Mouse (Mus musculus) CH12.LX (cell line): ENCODE data around the gene Nfkbiz.

Source experiments
- CTCF ChIP-seq, 2 experiments: IDR thresholded peaks in 1 of 2; conservative IDR thresholded peaks in 1 of 2; 2 replicates each; pipeline ENCODE4 v1.5.1; 2011 to 2012; ENCODE audit warnings: low read depth in 2 of 2, low read length in 2 of 2, improper control_type of control experiment in 1 of 2, inconsistent platforms in 1 of 2, mild to moderate bottlenecking in 1 of 2, moderate library complexity in 1 of 2
- E2F4 ChIP-seq: IDR thresholded peaks from 2 replicates; pipeline ENCODE4 v1.6.1; 2011; ENCODE audit warnings: low read depth, low read length, improper control_type of control experiment; ENCODE audit not compliant: insufficient replicate concordance
- EP300 ChIP-seq: IDR thresholded peaks from 2 replicates; pipeline ENCODE4 v1.6.1; 2011; ENCODE audit warnings: low read length, improper control_type of control experiment
- MAFK ChIP-seq: IDR thresholded peaks from 2 replicates; pipeline ENCODE4 v1.6.1; 2011; ENCODE audit warnings: low read length, improper control_type of control experiment; ENCODE audit not compliant: insufficient replicate concordance
- MXI1 ChIP-seq: IDR thresholded peaks from 2 replicates; pipeline ENCODE4 v1.6.1; 2011; ENCODE audit warnings: mild to moderate bottlenecking, low read depth, low read length, improper control_type of control experiment
- MYC ChIP-seq: IDR thresholded peaks from 2 replicates; pipeline ENCODE4 v1.6.1; 2011; ENCODE audit warnings: low read depth, mild to moderate bottlenecking, improper control_type of control experiment, low read length
- NELFE ChIP-seq: IDR thresholded peaks from 2 replicates; pipeline ENCODE4 v1.6.1; 2011; ENCODE audit warnings: low read depth, low read length, improper control_type of control experiment
- POLR2A ChIP-seq: IDR thresholded peaks from 2 replicates; pipeline ENCODE4 v1.6.1; 2011; ENCODE audit warnings: low read depth, mild to moderate bottlenecking, improper control_type of control experiment, low read length
- RAD21 ChIP-seq: IDR thresholded peaks from 2 replicates; pipeline ENCODE4 v1.6.1; 2011; ENCODE audit warnings: low read depth, mild to moderate bottlenecking, low read length, improper control_type of control experiment, moderate library complexity
- SMC3 ChIP-seq: IDR thresholded peaks from 2 replicates; pipeline ENCODE4 v1.6.1; 2011; ENCODE audit warnings: low read depth, low read length, improper control_type of control experiment
- TCF12 ChIP-seq: IDR thresholded peaks from 2 replicates; pipeline ENCODE4 v1.6.1; 2014; ENCODE audit warnings: low read depth, mild to moderate bottlenecking, inconsistent platforms, low read length, improper control_type of control experiment
- UBTF ChIP-seq: IDR thresholded peaks from 2 replicates; pipeline ENCODE4 v1.6.1; 2012; ENCODE audit warnings: low read depth, mild to moderate bottlenecking, inconsistent platforms, low read length, improper control_type of control experiment, moderate library complexity
- ZKSCAN1 ChIP-seq: IDR thresholded peaks from 2 replicates; pipeline ENCODE4 v1.6.1; 2012; ENCODE audit warnings: low read depth, inconsistent platforms, low read length, improper control_type of control experiment, borderline replicate concordance
- ZNF384 ChIP-seq: IDR thresholded peaks from 2 replicates; pipeline ENCODE4 v1.6.1; 2012; ENCODE audit warnings: low read depth, low read length, improper control_type of control experiment, inconsistent platforms

- TF ChIP-seq POLR2A (no peak), EP300 (no peak), CTCF (conservative IDR thresholded peaks at IDR 0.05 in 1 of 2, IDR thresholded peaks at IDR 0.05 in 1 of 2; ENCODE audit: low read depth in 2 of 2, low read length in 2 of 2) (peak; percentile 75 to 87), ZKSCAN1 (no peak), RAD21 (peak; percentile 68), ZNF384 (no peak), E2F4 (no peak), TCF12 (no peak), MXI1 (0 out of 2 replicates have a peak, but pooled peaks have one; percentile 30), SMC3 (peak; percentile 87), NELFE (no peak), UBTF (no peak), MAFK (no peak), MYC (no peak)
These were observed 49.3 kb upstream of the Nfkbiz start for GRCm38 (mm10) chr16:55887814-55888583.
